Mouse (Mus musculus): Measurements from ENCODE around the gene Plb1.

DNA sequence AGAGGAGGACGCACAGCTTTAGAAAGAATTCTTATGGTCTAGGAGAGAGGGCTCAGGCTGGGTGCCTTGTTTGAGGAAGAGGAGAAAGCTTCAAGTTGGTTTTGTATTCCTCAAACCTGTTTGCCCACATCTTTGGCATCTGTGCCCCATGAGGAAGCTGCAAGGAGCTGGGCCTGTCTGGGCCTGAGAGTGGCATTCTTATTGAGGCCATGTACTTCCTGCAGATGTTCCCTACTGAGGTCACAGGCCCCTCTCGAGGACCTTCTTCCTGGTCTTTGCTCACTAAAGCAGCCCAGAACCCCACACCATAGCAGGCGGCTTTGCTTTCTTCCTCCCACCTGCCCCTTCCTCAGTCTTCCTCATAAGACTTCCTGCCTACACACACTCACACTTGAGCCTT, 33.4 kb upstream of the Plb1 start:
- TF ChIP-seq CTCF (conservative IDR thresholded peaks at IDR 0.05 in 1 of 2, IDR thresholded peaks at IDR 0.05 in 1 of 2; ENCODE audit: low read depth in 2 of 2, low read length in 2 of 2): no peak
- no peak for TF ChIP-seq MAFK (IDR thresholded peaks at IDR 0.05; ENCODE audit: insufficient replicate concordance, low read length)
- TF ChIP-seq ZNF384 (IDR thresholded peaks at IDR 0.05; ENCODE audit: low read depth, low read length): no peak
- no peak for TF ChIP-seq POLR2A (IDR thresholded peaks at IDR 0.05; ENCODE audit: low read depth, low read length)
- no peak for TF ChIP-seq NELFE (IDR thresholded peaks at IDR 0.05; ENCODE audit: low read depth, low read length)
- no peak for TF ChIP-seq CHD2 (IDR thresholded peaks at IDR 0.05; ENCODE audit: low read length)
- no peak for TF ChIP-seq ZC3H11A (IDR thresholded peaks at IDR 0.05; ENCODE audit: low read depth, low read length)
